In genomic region chr7:25277998-25278340, GRCm38 (mm10) we compare ENCODE assay signal across 8 mouse cellular contexts. TPM values are rescaled to one million over a fixed set of nuclear protein-coding genes. Genes with fewer than 3 reads are reported as not detected.
DNase-seq lines count a peak whose midpoint lies in the region; ATAC-seq and TF ChIP-seq lines count a peak whose summit lies in the region.

No protein-coding gene starts in this region.

- WGBS in heart, embryonic 11.5 days (ENCODE audit: insufficient replicate concordance) = 7% methylated on average over 4 of the region's 4 CpGs
- 11% methylated on average over 4 of the region's 4 CpGs for WGBS in forebrain, embryonic 15.5 days
- WGBS in liver, embryonic 16.5 days (ENCODE audit: insufficient replicate concordance) = 8% methylated on average over 4 of the region's 4 CpGs

- no peaks in the 10 kb centered on the region for H3K27me3 ChIP-seq in heart, embryonic 11.5 days (ENCODE audit: control insufficient read depth, insufficient read depth, low read length)
- no peaks in the 10 kb centered on the region for H3K27me3 ChIP-seq in CH12.LX (replicated peaks)
- no peaks in the 10 kb centered on the region for H3K27me3 ChIP-seq in forebrain, embryonic 15.5 days
- H3K27me3 ChIP-seq in liver, embryonic 16.5 days (ENCODE audit: control insufficient read depth, insufficient read depth, low read depth, low read length) = no peaks in the 10 kb centered on the region

- no peak for ATAC-seq in heart, embryonic 11.5 days (replicated peaks; ENCODE audit: insufficient number of reproducible peaks, low FRiP score, low TSS enrichment)
- ATAC-seq in forebrain, embryonic 15.5 days (replicated peaks) = no peak
- ATAC-seq in liver, embryonic 16.5 days (ENCODE audit: low read depth) = no peak
- ATAC-seq in monocyte, adult 5-6 weeks (replicated peaks; ENCODE audit: insufficient number of reproducible peaks, low FRiP score, low TSS enrichment, poor library complexity, severe bottlenecking) = no peak

- H3K79me2 ChIP-seq in CH12.LX (replicated peaks; ENCODE audit: control insufficient read depth, extremely low read depth, insufficient read depth, poor library complexity, severe bottlenecking) = peaks cover 2% of the 10 kb centered on the region

- peak overlapping the region; percentile 99 for H3K27ac ChIP-seq in heart, embryonic 11.5 days (ENCODE audit: low read depth, low read length)
- H3K27ac ChIP-seq in CH12.LX (ENCODE audit: insufficient read depth, low read depth) = peak overlapping the region; percentile 26; the same call in 1 of the 2 replicates
- peak overlapping the region; percentile 100 for H3K27ac ChIP-seq in forebrain, embryonic 15.5 days (replicated peaks)
- H3K27ac ChIP-seq in liver, embryonic 16.5 days (ENCODE audit: low read length) = peak overlapping the region; percentile 95

- no peak for TF ChIP-seq POLR2A in CH12.LX (IDR thresholded peaks at IDR 0.05; ENCODE audit: low read depth, low read length)

- peak overlapping the region; percentile 74 for H3K4me3 ChIP-seq in heart, embryonic 11.5 days (ENCODE audit: low read depth, low read length)
- peak overlapping the region in 2 of 3 experiments; percentile 17 to 29 for H3K4me3 ChIP-seq in CH12.LX (replicated peaks in 1 of 3; ENCODE audit: low read depth in 2 of 3, low read length in 2 of 3, poor library complexity in 1 of 3)
- peak overlapping the region; percentile 70 for H3K4me3 ChIP-seq in forebrain, embryonic 15.5 days
- H3K4me3 ChIP-seq in liver, embryonic 16.5 days (ENCODE audit: low read depth, low read length) = peak overlapping the region; percentile 72

- in situ Hi-C loops in CH12.LX (cut with MboI; ENCODE audit: low pct_ligation_motif_present, low pct_unique_long_range_greater_than_20kb, low sequenced_read_pairs) = loop anchor here (5.0 to 10.0 kb wide), 3 partner anchors 36 to 146 kb away; no protein-coding TSS in a partner anchor

- no peak; a peak in 1 of 4 replicates for TF ChIP-seq CTCF in CH12.LX (conservative IDR thresholded peaks at IDR 0.05 in 1 of 2, IDR thresholded peaks at IDR 0.05 in 1 of 2; ENCODE audit: low read depth in 2 of 2, low read length in 2 of 2)

- H3K36me3 ChIP-seq in heart, embryonic 11.5 days (ENCODE audit: control insufficient read depth, insufficient read depth, low read length) = peaks cover 4% of the 10 kb centered on the region; the same call in 1 of the 2 replicates
- H3K36me3 ChIP-seq in CH12.LX (replicated peaks in 1 of 2; ENCODE audit: control insufficient read depth in 1 of 2, insufficient read depth in 1 of 2, low read length in 1 of 2) = peaks cover 9 to 33% of the 10 kb centered on the region in 2 experiments
- peaks cover 4% of the 10 kb centered on the region for H3K36me3 ChIP-seq in forebrain, embryonic 15.5 days
- peaks cover 2% of the 10 kb centered on the region for H3K36me3 ChIP-seq in liver, embryonic 16.5 days (ENCODE audit: control insufficient read depth, insufficient read depth)

- peaks cover 68% of the 10 kb centered on the region for H3K4me1 ChIP-seq in heart, embryonic 11.5 days (ENCODE audit: control insufficient read depth, insufficient read depth, low read length)
- peaks cover 49 to 76% of the 10 kb centered on the region in 2 experiments for H3K4me1 ChIP-seq in CH12.LX (ENCODE audit: control insufficient read depth in 1 of 2, insufficient read depth in 2 of 2)
- peaks cover 59% of the 10 kb centered on the region for H3K4me1 ChIP-seq in forebrain, embryonic 15.5 days
- peaks cover 83% of the 10 kb centered on the region for H3K4me1 ChIP-seq in liver, embryonic 16.5 days (ENCODE audit: control insufficient read depth, low read depth, low read length)

- TF ChIP-seq EP300 in CH12.LX (IDR thresholded peaks at IDR 0.05; ENCODE audit: low read length) = no peak

- dilution Hi-C loops in CH12.LX (cut with MboI; ENCODE audit: extremely low pct_ligation_motif_present, extremely low pct_unique_long_range_greater_than_20kb, low sequenced_read_pairs) = no loop called here

- peak overlapping the region; percentile 91 for H3K9ac ChIP-seq in heart, embryonic 11.5 days (ENCODE audit: low read depth, low read length)
- peak overlapping the region; percentile 53 for H3K9ac ChIP-seq in CH12.LX (ENCODE audit: insufficient read depth, low read depth)
- peak overlapping the region; percentile 79 for H3K9ac ChIP-seq in forebrain, embryonic 15.5 days (replicated peaks)
- peak overlapping the region; percentile 78 for H3K9ac ChIP-seq in liver, embryonic 16.5 days (ENCODE audit: low read depth, low read length)

- peak overlapping the region; percentile 98 for H3K4me2 ChIP-seq in heart, embryonic 11.5 days
- H3K4me2 ChIP-seq in CH12.LX (ENCODE audit: insufficient read depth, low read depth, poor library complexity, severe bottlenecking) = peak overlapping the region; percentile 79
- peak overlapping the region; percentile 75 for H3K4me2 ChIP-seq in forebrain, embryonic 15.5 days (replicated peaks)
- peak overlapping the region; percentile 99 for H3K4me2 ChIP-seq in liver, embryonic 16.5 days (ENCODE audit: low read depth, low read length)

- H3K9me3 ChIP-seq in heart, embryonic 11.5 days (replicated peaks; ENCODE audit: control insufficient read depth, low read length) = no peaks in the 10 kb centered on the region
- no peaks in the 10 kb centered on the region for H3K9me3 ChIP-seq in CH12.LX (replicated peaks; ENCODE audit: low read length)
- no peaks in the 10 kb centered on the region for H3K9me3 ChIP-seq in forebrain, embryonic 15.5 days
- H3K9me3 ChIP-seq in liver, embryonic 16.5 days (replicated peaks; ENCODE audit: control insufficient read depth, low read length) = no peaks in the 10 kb centered on the region

- peak; percentile 71 for TF ChIP-seq RAD21 in CH12.LX (IDR thresholded peaks at IDR 0.05; ENCODE audit: low read depth, low read length)

- no peak for DNase-seq in heart, adult 11 months
- no peak for DNase-seq in CH12.LX (ENCODE audit: extremely low read depth)
- no peak for DNase-seq in cerebellum, adult 9-11 months
- no peak for DNase-seq in embryo, embryonic 10.5 days (ENCODE audit: low spot score)

TF ChIP-seq in CH12.LX, 34 proteins besides CTCF, POLR2A, EP300 and RAD21 (continues in another document):
- TF ChIP-seq JUN (IDR thresholded peaks at IDR 0.05; ENCODE audit: insufficient read depth, low read depth, low read length) (no peak), UBTF (IDR thresholded peaks at IDR 0.05; ENCODE audit: low read depth, low read length) (no peak), ZNF384 (IDR thresholded peaks at IDR 0.05; ENCODE audit: low read depth, low read length) (no peak), NELFE (IDR thresholded peaks at IDR 0.05; ENCODE audit: low read depth, low read length) (no peak), TCF12 (IDR thresholded peaks at IDR 0.05; ENCODE audit: low read depth, low read length) (no peak), CHD1 (IDR thresholded peaks at IDR 0.05; ENCODE audit: low read depth, low read length) (no peak), MEF2A (IDR thresholded peaks at IDR 0.05; ENCODE audit: borderline replicate concordance, low read depth, low read length) (no peak), ELF1 (IDR thresholded peaks at IDR 0.05; ENCODE audit: low read depth, low read length) (no peak), MXI1 (IDR thresholded peaks at IDR 0.05; ENCODE audit: low read depth, low read length) (no peak)

RNA-seq across cellular contexts. Expression of gene Cic, which starts 10.5 kb away (rescaled TPM):
- polyA plus RNA-seq in heart, embryonic 11.5 days (2014; fragmentation: Nextera tagmentation; extraction: Ambion mirVana) = 25.0 and 31.5 TPM in 2 replicates
- total RNA-seq in CH12.LX (2012; rRNA removed) (17.5 and 21.7 TPM in 2 replicates), CH12.LX (2014; rRNA removed) (2.2 and 2.5 TPM in 2 replicates)
- polyA plus RNA-seq in CH12.LX (2012; ENCODE audit: insufficient read length, low read depth) = 31.2 and 34.5 TPM in 2 replicates
- 53.2 and 54.4 TPM in 2 replicates for polyA plus RNA-seq in forebrain, embryonic 15.5 days (2015; fragmentation: Nextera tagmentation; extraction: Ambion mirVana)
- 9.5 and 10.8 TPM in 2 replicates for polyA plus RNA-seq in liver, embryonic 16.5 days (2015; fragmentation: Nextera tagmentation; extraction: Ambion mirVana)
- 55.5 to 68.5 TPM (median 65.9 TPM) in 3 replicates for total RNA-seq in monocyte, adult 5-6 weeks (2017)

RNA-seq across cellular contexts. Expression of gene Pafah1b3, which starts 19.8 kb away (rescaled TPM):
- polyA plus RNA-seq in heart, embryonic 11.5 days (2014; fragmentation: Nextera tagmentation; extraction: Ambion mirVana) = 141 and 158 TPM in 2 replicates
- total RNA-seq in CH12.LX (2012; rRNA removed) (22.7 and 50.2 TPM in 2 replicates), CH12.LX (2014; rRNA removed) (9.7 and 17.6 TPM in 2 replicates)
- polyA plus RNA-seq in CH12.LX (2012; ENCODE audit: insufficient read length, low read depth) = 5.9 TPM in 2 replicates
- 521 and 550 TPM in 2 replicates for polyA plus RNA-seq in forebrain, embryonic 15.5 days (2015; fragmentation: Nextera tagmentation; extraction: Ambion mirVana)
- polyA plus RNA-seq in liver, embryonic 16.5 days (2015; fragmentation: Nextera tagmentation; extraction: Ambion mirVana) = 25.6 and 26.2 TPM in 2 replicates
- 8.0 to 20.6 TPM (median 20.3 TPM) in 3 replicates for total RNA-seq in monocyte, adult 5-6 weeks (2017)

RNA-seq across cellular contexts. Expression of gene Prr19, which starts 23.2 kb away (rescaled TPM):
- 0.54 and 0.63 TPM in 2 replicates for polyA plus RNA-seq in heart, embryonic 11.5 days (2014; fragmentation: Nextera tagmentation; extraction: Ambion mirVana)
- total RNA-seq in CH12.LX (2012; rRNA removed) (not detected in 2 replicates), CH12.LX (2014; rRNA removed) (not detected in 2 replicates)
- polyA plus RNA-seq in CH12.LX (2012; ENCODE audit: insufficient read length, low read depth) = not detected in 2 replicates
- 1.6 and 2.1 TPM in 2 replicates for polyA plus RNA-seq in forebrain, embryonic 15.5 days (2015; fragmentation: Nextera tagmentation; extraction: Ambion mirVana)
- 0.09 TPM in 1 of 2 replicates, not detected in the other for polyA plus RNA-seq in liver, embryonic 16.5 days (2015; fragmentation: Nextera tagmentation; extraction: Ambion mirVana)
- total RNA-seq in monocyte, adult 5-6 weeks (2017) = not detected in 3 replicates

RNA-seq across cellular contexts. Expression of gene Erf, which starts 27.4 kb away (rescaled TPM):
- 20.5 and 25.0 TPM in 2 replicates for polyA plus RNA-seq in heart, embryonic 11.5 days (2014; fragmentation: Nextera tagmentation; extraction: Ambion mirVana)
- total RNA-seq in CH12.LX (2012; rRNA removed) = 13.0 and 13.2 TPM in 2 replicates
- 6.1 and 7.1 TPM in 2 replicates for total RNA-seq in CH12.LX (2014; rRNA removed)
- polyA plus RNA-seq in CH12.LX (2012; ENCODE audit: insufficient read length, low read depth) = 15.2 and 15.4 TPM in 2 replicates
- polyA plus RNA-seq in forebrain, embryonic 15.5 days (2015; fragmentation: Nextera tagmentation; extraction: Ambion mirVana) = 4.8 and 5.5 TPM in 2 replicates
- polyA plus RNA-seq in liver, embryonic 16.5 days (2015; fragmentation: Nextera tagmentation; extraction: Ambion mirVana) = 3.4 and 3.6 TPM in 2 replicates
- total RNA-seq in monocyte, adult 5-6 weeks (2017) = 3.7 to 8.1 TPM (median 7.3 TPM) in 3 replicates

RNA-seq across cellular contexts. Expression of gene Tmem145, which starts 27.9 kb away (rescaled TPM):
- 0.17 and 0.25 TPM in 2 replicates for polyA plus RNA-seq in heart, embryonic 11.5 days (2014; fragmentation: Nextera tagmentation; extraction: Ambion mirVana)
- not detected in 2 replicates for total RNA-seq in CH12.LX (2012; rRNA removed)
- not detected in 2 replicates for total RNA-seq in CH12.LX (2014; rRNA removed)
- 0.10 TPM in 1 of 2 replicates, not detected in the other for polyA plus RNA-seq in CH12.LX (2012; ENCODE audit: insufficient read length, low read depth)
- 30.9 and 32.3 TPM in 2 replicates for polyA plus RNA-seq in forebrain, embryonic 15.5 days (2015; fragmentation: Nextera tagmentation; extraction: Ambion mirVana)
- polyA plus RNA-seq in liver, embryonic 16.5 days (2015; fragmentation: Nextera tagmentation; extraction: Ambion mirVana) = 0.07 TPM in 1 of 2 replicates, not detected in the other
- not detected in 3 replicates for total RNA-seq in monocyte, adult 5-6 weeks (2017)

Comparison
In these comparisons a context has a peak if more than half of its experiments do, and no peak if none do; other contexts are left out.
1. H3K27ac ChIP-seq: peak in every context shown above with its lines; median percentile 100 in forebrain, embryonic 15.5 days; 99 in heart, embryonic 11.5 days; 95 in liver, embryonic 16.5 days; 26 in CH12.LX.
2. H3K4me3 ChIP-seq: peak in every context shown above with its lines; median percentile 74 in heart, embryonic 11.5 days; 72 in liver, embryonic 16.5 days; 70 in forebrain, embryonic 15.5 days; 23 in CH12.LX.